Mouse (Mus musculus): ENCODE results near the gene Tas2r115.
"Not testable (repeated sequence)": the region's sequence is repeated elsewhere in the genome, so short reads cannot be mapped to it uniquely, and the experiment has no call there.

Tas2r115 gene

GRCm38 (mm10) chr6:132737935-132738334 lies at the start of gene Tas2r115:
TSS of gene Tas2r115 (minus strand) at chr6:132738035.
- DNase-seq (ENCODE audit: low read depth, low spot score), result no peak

GRCm38 (mm10) chr6:132778062-132778461 lies 40.2 kb upstream of the Tas2r115 start, which contains the start of gene Tas2r136:
TSS of gene Tas2r136 (minus strand) at chr6:132778162.
- DNase-seq (ENCODE audit: low read depth, low spot score), result no peak

- DNase-seq (ENCODE audit: low read depth, low spot score), result no peak
Measured at GRCm38 (mm10) chr6:132761831-132762230, 24.0 kb upstream of the Tas2r115 start, which contains the start of gene Tas2r102. TSS of gene Tas2r102 (plus strand) at chr6:132762131.

- DNase-seq (ENCODE audit: low read depth, low spot score), result no peak
Measured at GRCm38 (mm10) chr6:132754430-132754829, 16.6 kb upstream of the Tas2r115 start, which contains the start of gene Tas2r124. TSS of gene Tas2r124 (plus strand) at chr6:132754730.

- DNase-seq (ENCODE audit: low read depth, low spot score), result peak; percentile 55
Measured at GRCm38 (mm10) chr6:132750206-132750605, 12.4 kb upstream of the Tas2r115 start.

- DNase-seq (ENCODE audit: low read depth, low spot score), result no peak
Measured at GRCm38 (mm10) chr6:132711828-132712227, 26.0 kb downstream of the Tas2r115 start, which contains the start of gene Tas2r122. TSS of gene Tas2r122 (minus strand) at chr6:132711928.

- DNase-seq (ENCODE audit: low read depth, low spot score), result no peak
Measured at GRCm38 (mm10) chr6:132700907-132701306, 36.9 kb downstream of the Tas2r115 start, which contains the start of gene Tas2r121. TSS of gene Tas2r121 (minus strand) at chr6:132701007.

- not testable (repeated sequence) for DNase-seq (ENCODE audit: low read depth, low spot score)
Measured at GRCm38 (mm10) chr6:132691596-132691995, 46.2 kb downstream of the Tas2r115 start.

All from 3T3-L1 (cell line).